Mouse (Mus musculus) heart, postnatal 0 days (tissue): ENCODE data around the gene C5ar1.

Experiments used
- CTCF ChIP-seq: IDR thresholded peaks from 2 replicates; pipeline ENCODE4 v1.5.1; 2016; ENCODE audit warnings: antibody characterized with exemption, control low read depth, low read depth
- EP300 ChIP-seq: IDR thresholded peaks from 2 replicates; pipeline ENCODE4 v1.6.1; 2016; ENCODE audit warnings: antibody characterized with exemption, low read depth

DNA sequence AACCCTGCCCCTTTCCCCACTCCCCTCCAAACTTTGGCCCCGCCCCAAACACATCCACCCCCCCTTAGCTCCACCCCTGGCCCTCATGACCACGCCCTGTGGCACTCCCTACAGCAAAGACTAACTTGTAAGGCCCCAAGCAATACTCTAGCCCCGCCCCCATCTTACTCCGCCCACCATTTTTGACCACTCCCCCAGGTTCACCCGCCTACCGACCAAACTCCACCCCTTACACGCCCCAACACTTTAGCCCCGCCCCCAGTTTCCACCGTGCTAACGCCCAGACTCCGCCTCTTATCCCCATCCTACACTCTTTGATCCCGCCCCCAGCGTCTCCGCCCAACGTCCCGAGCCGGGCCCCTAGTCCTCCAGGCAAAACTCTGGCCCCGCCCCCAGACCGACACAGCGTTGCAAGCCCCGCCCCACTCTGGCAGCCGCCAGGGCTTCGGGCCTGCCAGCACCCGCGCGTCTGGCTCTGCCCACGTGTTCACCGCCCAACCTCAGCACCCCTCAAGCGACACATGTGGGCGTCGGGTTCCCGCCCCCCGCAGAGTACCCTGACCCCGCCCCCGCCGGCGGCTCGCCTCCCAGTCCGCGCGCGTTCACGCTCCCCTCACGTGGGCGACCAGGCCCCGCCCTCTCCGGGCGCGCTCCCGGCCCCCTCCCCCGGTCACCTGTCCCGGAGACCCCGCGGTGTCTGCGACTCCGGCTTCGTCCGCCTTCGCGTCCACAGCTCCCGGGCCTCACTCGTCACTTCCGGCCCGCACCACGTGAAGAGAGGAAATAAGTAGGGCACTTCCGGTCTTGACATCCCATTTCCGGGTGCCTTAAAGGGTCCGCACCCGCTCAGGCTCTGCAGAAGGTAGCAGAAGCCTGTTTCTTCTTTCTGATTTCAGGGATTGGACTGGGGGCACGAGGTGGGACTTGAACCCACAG lies 27.0 kb upstream of the C5ar1 start, which contains the start of gene Ccdc9:
- no peak for TF ChIP-seq CTCF
- TF ChIP-seq EP300 = 0 out of 2 replicates have a peak, but pooled peaks have one; percentile 43
